Mouse (Mus musculus): ENCODE data around the gene Pkp4.
"Not testable (repeated sequence)": the region's sequence is repeated elsewhere in the genome, so short reads cannot be mapped to it uniquely, and the experiment has no call there.

The Pkp4 gene

DNA sequence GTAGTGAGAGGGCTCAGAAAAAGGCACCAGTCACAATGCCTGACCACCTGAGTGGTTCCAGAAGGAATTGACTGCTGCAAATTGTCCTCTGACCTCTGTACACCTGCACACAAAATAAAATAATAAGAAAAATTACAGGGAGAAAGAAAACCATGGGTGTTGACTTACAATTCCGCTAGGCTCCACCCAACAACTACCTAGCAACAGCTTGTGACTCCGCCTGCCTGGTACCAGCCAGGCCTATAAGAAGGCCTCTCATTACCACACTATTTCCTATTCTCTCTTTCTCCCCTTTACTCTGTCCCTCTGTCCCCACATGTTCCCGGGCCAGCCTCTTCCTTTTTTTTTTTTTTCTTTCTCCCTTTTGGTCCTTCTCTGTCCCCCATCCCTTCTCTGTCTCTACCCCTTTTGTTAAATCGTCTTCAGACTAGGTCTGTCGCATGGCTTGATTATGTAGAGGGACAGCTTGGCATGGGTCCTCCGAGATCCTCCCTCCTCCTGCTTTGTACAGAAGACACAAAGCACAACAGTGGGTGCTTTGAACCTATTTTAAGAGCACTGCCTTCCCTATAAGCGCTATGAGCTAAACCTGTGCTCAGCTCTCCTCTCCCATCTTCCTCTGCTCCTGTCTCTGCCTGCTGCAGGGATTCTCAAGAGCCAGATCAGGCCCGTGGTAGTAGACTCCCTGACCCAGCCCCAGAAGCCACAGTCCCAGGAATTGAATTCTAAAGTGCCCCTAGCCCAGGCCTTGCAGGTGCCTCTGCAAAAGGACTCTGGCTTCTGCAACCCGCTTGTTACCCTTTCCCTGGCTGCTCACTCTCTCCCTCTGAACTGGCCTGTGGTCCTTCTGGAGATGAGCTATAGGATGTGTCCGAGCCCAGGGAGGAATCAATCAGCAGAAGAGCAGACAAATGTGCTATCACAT, 223.5 kb downstream of the Pkp4 start:
- DNase-seq (ENCODE audit: low read depth), result no peak

GRCm38 (mm10) chr2:59385211-59385935, 224.7 kb downstream of the Pkp4 start:
- DNase-seq (ENCODE audit: low read depth), result no peak

DNA sequence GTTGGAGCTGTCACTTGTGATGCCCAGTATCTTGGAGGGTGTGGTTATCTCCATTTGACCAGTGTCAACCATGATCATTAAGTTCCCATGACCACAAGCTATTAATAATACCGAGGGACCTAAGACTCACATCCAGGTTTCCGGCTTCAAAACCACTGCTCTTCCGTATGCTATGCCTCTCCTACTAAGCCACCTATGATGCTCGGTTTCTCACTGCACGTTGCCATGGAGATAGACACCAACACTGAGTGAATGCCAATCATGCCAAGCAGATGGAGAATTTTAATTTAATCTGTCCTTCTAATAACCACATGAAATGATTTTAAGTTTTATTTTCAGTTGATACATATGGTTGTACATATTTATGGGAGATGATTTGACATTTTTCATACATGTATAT, 229.3 kb downstream of the Pkp4 start:
- DNase-seq (ENCODE audit: low read depth), result no peak

GRCm38 (mm10) chr2:59393177-59393576, 232.5 kb downstream of the Pkp4 start:
- DNase-seq (ENCODE audit: low read depth), result no peak

- DNase-seq (ENCODE audit: low read depth), result no peak
Measured at GRCm38 (mm10) chr2:59394651-59395050, 234.0 kb downstream of the Pkp4 start.

DNA sequence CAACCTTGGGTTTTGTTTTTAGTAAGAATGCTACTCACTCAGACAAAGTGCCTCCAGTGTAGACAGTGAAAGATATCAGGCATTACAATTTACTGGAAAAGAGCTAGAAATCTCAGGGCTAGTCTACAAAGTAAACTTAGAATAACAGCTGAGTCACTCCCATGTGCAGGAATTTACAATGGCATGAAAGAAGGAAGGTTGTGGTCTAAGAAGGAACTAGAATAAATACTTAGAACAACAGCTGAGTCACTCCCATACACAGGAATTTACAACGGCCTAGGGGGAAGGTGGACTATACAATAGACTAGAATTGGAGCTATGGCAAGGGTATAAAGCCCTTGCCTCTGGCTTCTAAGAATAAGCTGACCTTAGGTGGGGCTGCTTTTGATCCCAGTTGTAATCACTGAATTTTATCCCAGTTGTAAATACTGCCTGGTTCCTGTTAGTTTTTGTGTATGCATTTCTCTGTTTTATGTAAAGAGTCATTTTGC, 234.6 kb downstream of the Pkp4 start:
- not testable (repeated sequence) for DNase-seq (ENCODE audit: low read depth)

DNA sequence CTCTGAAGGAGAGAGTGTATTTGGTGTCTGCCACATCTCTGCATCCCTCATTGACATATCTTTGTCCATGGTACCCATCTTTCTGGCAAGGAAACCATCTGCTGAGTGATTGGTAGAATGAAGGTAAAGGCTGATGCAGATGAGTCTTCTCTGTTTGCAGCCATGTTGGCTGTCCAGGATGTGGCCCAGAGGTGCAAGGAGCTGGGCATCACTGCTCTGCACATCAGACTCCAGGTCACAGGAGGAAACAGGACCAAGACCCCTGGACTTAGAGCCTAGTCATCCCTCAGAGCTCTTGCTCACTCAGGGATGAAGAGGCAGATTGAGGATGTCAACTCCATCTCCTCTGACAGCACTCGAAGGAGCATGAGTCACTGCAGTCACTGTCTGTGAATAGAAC, 235.9 kb downstream of the Pkp4 start:
- no peak for DNase-seq (ENCODE audit: low read depth)

DNA sequence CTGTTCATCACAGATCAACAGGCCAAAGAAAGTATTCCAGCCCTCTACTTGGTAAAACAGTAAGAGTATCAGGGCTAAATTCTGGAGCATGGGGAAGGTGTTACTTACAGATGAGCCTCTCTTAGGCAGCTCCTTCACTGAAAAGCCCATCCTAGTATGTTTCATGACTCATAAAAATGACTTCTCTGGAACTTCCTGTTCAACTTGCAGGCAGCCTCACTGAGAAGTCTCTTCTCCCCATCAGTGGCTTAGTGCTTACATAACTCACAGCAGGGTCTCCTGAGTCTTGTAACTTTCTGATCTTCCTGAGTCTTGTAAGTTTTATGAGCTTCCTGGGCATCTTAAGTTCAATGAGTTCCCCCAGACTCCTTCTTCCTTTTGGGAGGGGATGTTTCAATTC, 236.9 kb downstream of the Pkp4 start:
- DNase-seq (ENCODE audit: low read depth), result no peak

DNA sequence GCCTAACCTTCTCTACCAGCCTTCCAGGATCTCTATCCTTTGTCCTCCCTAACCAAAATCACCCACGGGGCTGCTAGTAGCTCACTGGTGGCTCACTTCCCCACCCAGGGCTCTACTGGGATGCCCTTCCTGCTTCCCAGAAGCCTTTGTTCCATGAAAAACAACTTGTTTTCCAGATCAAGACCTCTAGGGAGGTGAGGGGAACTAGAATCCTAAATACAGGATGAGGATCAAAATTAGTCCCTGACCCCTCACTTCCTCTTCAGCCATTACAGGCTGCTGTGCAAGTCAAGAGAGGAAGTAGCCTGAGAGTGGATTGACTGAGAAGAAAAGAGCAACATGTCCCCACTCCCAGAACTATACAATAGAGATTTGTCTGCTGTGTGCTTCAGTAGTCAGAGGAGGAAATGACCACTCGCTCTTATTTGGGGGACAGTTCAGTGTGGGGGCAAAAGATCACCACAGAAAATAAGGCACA, 240.3 kb downstream of the Pkp4 start:
- no peak for DNase-seq (ENCODE audit: low read depth)

- no peak for DNase-seq (ENCODE audit: low read depth)
Measured at GRCm38 (mm10) chr2:59401841-59402461, 241.3 kb downstream of the Pkp4 start.

- DNase-seq (ENCODE audit: low read depth), result no peak
Measured at GRCm38 (mm10) chr2:59404022-59404421, 243.4 kb downstream of the Pkp4 start.
